Mouse (Mus musculus) 416B (cell line): ENCODE measurements around the gene Spin1.

Source experiments
- DNase-seq: peaks from one replicate; pipeline ENCODE4 v3.0.0; 2011; ENCODE audit warnings: low read depth

The Spin1 gene

GRCm38 (mm10) chr13:51137702-51138031, 37.0 kb downstream of the Spin1 start:
- no peak for DNase-seq

- no peak for DNase-seq
Measured at GRCm38 (mm10) chr13:51147106-51147505, 46.4 kb downstream of the Spin1 start.

- DNase-seq: no peak
Measured at GRCm38 (mm10) chr13:51152966-51153669, 52.4 kb downstream of the Spin1 start.

- DNase-seq: no peak
Measured at GRCm38 (mm10) chr13:51153670-51154030, 53.0 kb downstream of the Spin1 start.

- DNase-seq: no peak
Measured at GRCm38 (mm10) chr13:51155178-51156013, 54.7 kb downstream of the Spin1 start.

- no peak for DNase-seq
Measured at GRCm38 (mm10) chr13:51156014-51156386, 55.3 kb downstream of the Spin1 start.

GRCm38 (mm10) chr13:51157291-51157690, 56.6 kb downstream of the Spin1 start:
- DNase-seq: no peak

GRCm38 (mm10) chr13:51161672-51162071, 61.0 kb downstream of the Spin1 start:
- DNase-seq: no peak

GRCm38 (mm10) chr13:51162246-51162645, 61.6 kb downstream of the Spin1 start:
- no peak for DNase-seq

GRCm38 (mm10) chr13:51166711-51167110, 66.0 kb downstream of the Spin1 start:
- DNase-seq: no peak

GRCm38 (mm10) chr13:51170215-51170614, 69.5 kb downstream of the Spin1 start:
- DNase-seq: no peak

GRCm38 (mm10) chr13:51170691-51171680, 70.3 kb downstream of the Spin1 start, which contains the start of gene Nxnl2:
TSS of gene Nxnl2 (plus strand) at chr13:51171022.
- DNase-seq: no peak

- DNase-seq: no peak
Measured at GRCm38 (mm10) chr13:51172601-51173000, 71.9 kb downstream of the Spin1 start.

GRCm38 (mm10) chr13:51178932-51179331, 78.3 kb downstream of the Spin1 start:
- DNase-seq: no peak

GRCm38 (mm10) chr13:51179362-51179761, 78.7 kb downstream of the Spin1 start:
- no peak for DNase-seq

GRCm38 (mm10) chr13:51182236-51182635, 81.6 kb downstream of the Spin1 start:
- DNase-seq: no peak

GRCm38 (mm10) chr13:51184896-51185295, 84.2 kb downstream of the Spin1 start:
- DNase-seq: no peak

GRCm38 (mm10) chr13:51190336-51190735, 89.7 kb downstream of the Spin1 start:
- no peak for DNase-seq

GRCm38 (mm10) chr13:51191416-51192140, 90.9 kb downstream of the Spin1 start:
- DNase-seq: peak; percentile 66

- peak; percentile 77 for DNase-seq
Measured at GRCm38 (mm10) chr13:51193893-51194292, 93.2 kb downstream of the Spin1 start.

GRCm38 (mm10) chr13:51197699-51198098, 97.0 kb downstream of the Spin1 start:
- no peak for DNase-seq

GRCm38 (mm10) chr13:51198186-51198585, 97.5 kb downstream of the Spin1 start:
- DNase-seq: no peak
